Comparison of ENCODE assay signal across 27 mouse cellular contexts in genomic region chr10:56374169-56374568, GRCm38 (mm10). TPM values are rescaled to one million over a fixed set of nuclear protein-coding genes. Genes with fewer than 3 reads are reported as not detected.
DNase-seq lines count a peak whose midpoint lies in the region; ATAC-seq and TF ChIP-seq lines count a peak whose summit lies in the region.
"Had no signal": no experiment of that assay in that cellular context is flagged by ENCODE, and none has a peak within 500 bp of the region (broad histone marks: within the 10 kb centered on the region; RNA-seq: fewer than 3 reads in every experiment).

No protein-coding gene starts in this region.

- ATAC-seq in limb, embryonic 12.5 days (ENCODE audit: insufficient number of reproducible peaks, insufficient read depth, low FRiP score, low TSS enrichment, low read depth): no peak
- ATAC-seq: inflammation-experienced regulatory T-cells, adult 6 months had no signal

- no peak overlapping the region for H3K4me2 ChIP-seq in limb, embryonic 12.5 days
- H3K4me2 ChIP-seq: liver, embryonic 15.5 days; midbrain, embryonic 12.5 days; stomach, embryonic 15.5 days had no signal

- peak overlapping the region; percentile 66; the same call in 1 of the 2 replicates for H3K27ac ChIP-seq in layer of hippocampus, adult 2 months
- 0 out of 2 replicates have a peak overlapping the region, but pooled peaks have one; percentile 7 for H3K27ac ChIP-seq in limb, embryonic 12.5 days
- H3K27ac ChIP-seq: heart, embryonic 15.5 days; hindbrain, embryonic 10.5 days; limb, embryonic 15.5 days; liver, embryonic 15.5 days; macrophage; midbrain, embryonic 12.5 days; neural tube, embryonic 12.5 days; stomach, embryonic 15.5 days had no signal

- H3K9me3 ChIP-seq in limb, embryonic 12.5 days: no peaks in the 10 kb centered on the region
- H3K9me3 ChIP-seq: heart, embryonic 15.5 days; hindbrain, embryonic 10.5 days; limb, embryonic 15.5 days; liver, embryonic 15.5 days; midbrain, embryonic 12.5 days; neural tube, embryonic 12.5 days; stomach, embryonic 15.5 days had no signal

- no peak for DNase-seq in layer of hippocampus, adult 2 months (ENCODE audit: low spot score in 2 of 2)
- DNase-seq in layer of hippocampus, postnatal 14 days (ENCODE audit: low spot score in 2 of 2): no peak
- DNase-seq in WW6 (ENCODE audit: low read depth, low spot score): peak; percentile 73
- DNase-seq in embryo, embryonic 9.5 days (ENCODE audit: extremely low spot score): peak; percentile 52
- DNase-seq in c-Kit-positive CD71-positive TER-119-positive erythroid progenitor cells, embryonic 14.5 days (ENCODE audit: low spot score): no peak
- DNase-seq in B cell, adult 2 months: no peak
- DNase-seq: adrenal gland, adult 8-10 months; cerebellum, adult 11-12 months; cerebellum, postnatal 25 days; gastrocnemius, postnatal 10 days; heart, adult 18-20 months; kidney, adult 9 months; kidney, postnatal 4 days; right cerebral cortex, postnatal 14 days; thymus, adult 18-20 months; thymus, postnatal 4 days had no signal

- 47% methylated on average over 5 of the region's 5 CpGs for WGBS in limb, embryonic 12.5 days

- no peaks in the 10 kb centered on the region for H3K27me3 ChIP-seq in limb, embryonic 12.5 days
- H3K27me3 ChIP-seq: heart, embryonic 15.5 days; limb, embryonic 15.5 days; neural tube, embryonic 12.5 days; stomach, embryonic 15.5 days had no signal

- no peak for TF ChIP-seq CTCF in layer of hippocampus, adult 2 months (conservative IDR thresholded peaks at IDR 0.05)

- H3K9ac ChIP-seq in limb, embryonic 12.5 days (replicated peaks): no peak overlapping the region
- H3K9ac ChIP-seq: heart, embryonic 15.5 days; limb, embryonic 15.5 days; liver, embryonic 15.5 days; midbrain, embryonic 12.5 days; neural tube, embryonic 12.5 days; stomach, embryonic 15.5 days had no signal

- H3K4me3 ChIP-seq in layer of hippocampus, adult 2 months: no peak overlapping the region
- H3K4me3 ChIP-seq in limb, embryonic 12.5 days (replicated peaks): no peak overlapping the region
- H3K4me3 ChIP-seq: heart, embryonic 15.5 days; hindbrain, embryonic 10.5 days; limb, embryonic 15.5 days; liver, embryonic 15.5 days; midbrain, embryonic 12.5 days; neural tube, embryonic 12.5 days; stomach, embryonic 15.5 days had no signal

- H3K36me3 ChIP-seq in limb, embryonic 12.5 days: no peaks in the 10 kb centered on the region
- H3K36me3 ChIP-seq: heart, embryonic 15.5 days; hindbrain, embryonic 10.5 days; limb, embryonic 15.5 days; liver, embryonic 15.5 days; midbrain, embryonic 12.5 days; neural tube, embryonic 12.5 days; stomach, embryonic 15.5 days had no signal

- peaks cover 15% of the 10 kb centered on the region for H3K4me1 ChIP-seq in limb, embryonic 12.5 days (replicated peaks)
- H3K4me1 ChIP-seq: limb, embryonic 15.5 days; stomach, embryonic 15.5 days had no signal

RNA-seq across cellular contexts. Expression of gene Gja1, which starts 3.0 kb away (rescaled TPM):
- 100 to 1,000 TPM; 264 to 269 TPM for total RNA-seq in layer of hippocampus, adult 2 months (2021)
- total RNA-seq in layer of hippocampus, postnatal 14 days (2021): 100 to 1,000 TPM; 309 to 322 TPM
- 255 and 257 TPM in 2 replicates for polyA plus RNA-seq in limb, embryonic 12.5 days (2016; fragmentation: Nextera tagmentation; extraction: Ambion mirVana)
- total RNA-seq: MEL had no signal

Comparison
In these comparisons a context has a peak if more than half of its experiments do, and no peak if none do; other contexts are left out.
1. DNase-seq: peak in WW6 (single experiment) and embryo, embryonic 9.5 days (single experiment); none in layer of hippocampus, adult 2 months (0 of 2), layer of hippocampus, postnatal 14 days (0 of 2), c-Kit-positive CD71-positive TER-119-positive erythroid progenitor cells, embryonic 14.5 days (single experiment) and B cell, adult 2 months (0 of 2).